Mouse (Mus musculus) B cell, adult 62 days (primary cell): ENCODE measurements around the gene Hexa. TPM values are rescaled to one million over a fixed set of nuclear protein-coding genes. Genes with fewer than 3 reads are reported as not detected.

Source experiments
- total RNA-seq: library from RNA; stranded (reverse); gene quantifications from 4 replicates; pipeline ENCODE4 v1.2.4, GENCODE M21; 2023

Hexa gene
- total RNA-seq, result 56.7 to 62.4 TPM (median 59.7 TPM) in 4 replicates

DNA sequence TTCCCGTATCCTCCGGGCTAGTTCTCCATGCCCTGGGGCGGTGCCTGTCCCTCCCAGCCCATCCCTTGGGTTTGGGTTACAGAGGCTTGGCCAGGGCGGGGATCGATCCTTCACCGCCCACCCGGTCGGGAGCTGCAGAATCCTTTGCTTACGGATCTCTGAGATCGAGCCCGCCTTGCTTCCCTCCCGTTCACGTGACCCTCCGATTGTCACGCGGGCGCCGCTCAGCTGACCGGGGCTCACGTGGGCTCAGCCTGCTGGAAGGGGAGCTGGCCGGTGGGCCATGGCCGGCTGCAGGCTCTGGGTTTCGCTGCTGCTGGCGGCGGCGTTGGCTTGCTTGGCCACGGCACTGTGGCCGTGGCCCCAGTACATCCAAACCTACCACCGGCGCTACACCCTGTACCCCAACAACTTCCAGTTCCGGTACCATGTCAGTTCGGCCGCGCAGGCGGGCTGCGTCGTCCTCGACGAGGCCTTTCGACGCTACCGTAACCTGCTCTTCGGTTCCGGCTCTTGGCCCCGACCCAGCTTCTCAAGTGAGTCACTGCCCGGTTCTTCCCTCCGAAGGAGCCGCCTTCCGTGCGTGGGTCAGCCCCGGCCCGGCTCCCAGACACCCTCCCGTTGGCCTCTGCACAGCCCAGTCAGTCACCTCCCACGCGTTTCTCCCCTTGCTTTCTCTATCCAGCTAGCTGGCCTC, at the start of gene Hexa, which contains the start of gene Tmem202:
Gene Hexa, plus strand, starts transcription at position 100 of the 697 bp plus-strand sequence.
Gene Tmem202, minus strand, starts transcription at position 407 of the 697 bp plus-strand sequence.

GRCm38 (mm10) chr9:59577844-59578504, 38.6 kb downstream of the Hexa start, which contains the start of gene Celf6:
Gene Celf6, plus strand, starts transcription at chr9:59577917.

Other genes with a start within 250 kb of the Hexa start
- gene Adpgk, start 248.0 kb upstream of the Hexa start, total RNA-seq, result 57.9 to 59.3 TPM (median 58.9 TPM) in 4 replicates
- gene Bbs4, start 186.0 kb upstream of the Hexa start, total RNA-seq, result 4.7 to 8.6 TPM (median 6.3 TPM) in 4 replicates
- 149 to 170 TPM (median 156 TPM) in 4 replicates for gene Arih1, start 52.9 kb upstream of the Hexa start, total RNA-seq
- 0.50 to 1.3 TPM (median 0.63 TPM) in 4 replicates for gene Tmem202, start 307 bp downstream of the Hexa start, total RNA-seq
- not detected in 4 replicates for gene Celf6, start 38.4 kb downstream of the Hexa start, total RNA-seq
- gene Parp6, start 77.7 kb downstream of the Hexa start, total RNA-seq, result 62.7 to 73.8 TPM (median 65.6 TPM) in 4 replicates
- 253 to 276 TPM (median 267 TPM) in 4 replicates for gene Pkm, start 116.8 kb downstream of the Hexa start, total RNA-seq
- gene Gramd2, start 140.6 kb downstream of the Hexa start, total RNA-seq, result 0.16 to 0.39 TPM in 2 of 4 replicates, not detected in the others
- 1.1 to 4.5 TPM (median 2.4 TPM) in 4 replicates for gene Senp8, start 211.2 kb downstream of the Hexa start, total RNA-seq
- gene Myo9a, start 211.4 kb downstream of the Hexa start, total RNA-seq, result 13.7 to 17.2 TPM (median 16.3 TPM) in 4 replicates